Mouse (Mus musculus) adrenal gland, adult 18-20 months (tissue): ENCODE data around the gene Shc1. TPM values are rescaled to one million over a fixed set of nuclear protein-coding genes. Genes with fewer than 3 reads are reported as not detected.

ENCODE experiments used
- DNase-seq, 2 experiments: peaks; one replicate each; pipeline ENCODE4 v3.0.0; 2021 to 2022; ENCODE audit warnings: low spot score in 2 of 2
- total RNA-seq, 2 experiments: library from RNA; stranded (reverse); gene quantifications; 1 replicate in 1 of 2; 2 replicates in 1 of 2; pipeline ENCODE4 v1.2.3; 2021

The Shc1 gene
- total RNA-seq, 2 experiments from 2014 or later = 75.5 to 87.1 TPM

DNA sequence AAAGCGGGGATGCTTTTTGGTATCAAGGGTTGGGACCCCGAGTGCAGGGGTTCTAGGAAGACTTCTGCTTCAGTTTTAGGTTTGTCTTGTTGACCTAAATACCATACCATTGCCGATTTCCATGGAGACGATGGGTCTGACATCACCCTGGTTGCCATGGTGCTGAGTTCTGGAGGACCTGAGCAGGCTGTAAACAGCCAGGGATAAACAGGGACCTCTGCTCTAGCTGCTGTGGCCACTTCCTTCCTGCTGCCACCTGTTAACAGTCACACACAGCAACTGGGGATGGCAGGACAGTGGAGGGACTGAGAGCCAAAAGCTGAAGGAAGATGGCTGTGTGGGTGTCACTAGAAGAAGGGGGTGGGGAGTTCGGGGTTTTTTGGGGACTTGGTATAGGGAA, 19.0 kb downstream of the Shc1 start:
- no peak for DNase-seq

DNA sequence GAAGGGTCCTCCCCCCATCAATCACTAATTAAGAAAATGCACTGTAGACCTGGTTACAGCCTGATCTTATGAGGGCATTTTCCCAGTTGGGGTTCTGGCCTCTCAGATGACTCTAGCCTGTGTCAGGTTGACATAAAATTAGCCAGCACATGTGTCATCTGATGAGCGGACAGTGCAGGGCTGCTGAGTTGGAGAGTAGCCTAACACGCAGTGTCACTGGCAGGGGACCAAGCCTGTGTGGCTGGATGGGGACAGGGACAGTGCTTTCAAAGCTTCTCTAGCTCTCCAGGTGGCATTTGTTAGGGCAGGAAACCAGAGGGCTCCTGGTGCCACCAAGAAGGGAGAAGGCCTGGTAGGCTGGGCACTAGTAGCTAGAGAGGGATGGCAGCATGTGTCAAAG, 22.4 kb downstream of the Shc1 start:
- DNase-seq = peak in 1 of 2 experiments; percentile 42

DNA sequence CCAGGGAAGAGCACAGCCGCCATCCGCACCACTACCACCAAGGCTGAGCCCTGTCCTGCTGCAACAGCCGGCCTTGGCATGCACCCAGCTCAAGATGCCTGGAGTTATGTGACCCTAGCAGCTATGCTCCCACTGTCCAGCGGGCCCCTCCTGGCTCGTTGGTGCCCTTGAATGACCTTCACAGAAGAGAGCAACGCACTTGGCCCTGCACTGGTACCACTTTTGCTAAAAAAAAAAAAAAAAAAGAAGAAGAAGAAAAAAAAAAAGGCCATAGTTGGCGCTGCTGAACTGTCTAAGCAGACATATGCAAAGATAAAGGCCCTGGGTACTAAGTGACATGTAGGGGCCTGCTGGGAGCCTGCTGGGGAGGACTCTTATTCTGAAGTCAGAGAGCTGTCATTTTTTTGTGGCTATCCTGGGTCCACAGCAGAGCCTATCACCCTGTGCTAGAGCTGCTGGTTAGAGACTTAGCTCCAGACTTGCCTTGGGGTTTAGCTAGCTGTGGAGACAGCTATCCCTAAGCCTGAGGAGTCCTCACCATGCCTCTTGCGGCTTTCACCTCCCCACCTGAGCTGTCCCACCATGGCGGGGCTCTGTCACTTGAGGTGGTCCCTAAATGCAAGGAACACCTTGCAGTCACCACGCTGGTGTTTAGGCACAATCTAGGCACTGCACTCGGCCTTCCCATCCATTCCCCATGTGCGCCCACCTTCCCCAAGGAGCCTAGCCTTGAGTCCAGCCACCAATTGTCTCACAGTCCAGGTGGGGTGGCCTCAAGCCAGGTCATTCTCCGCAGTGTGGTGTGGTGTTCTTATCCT, 30.7 kb downstream of the Shc1 start:
- peak; percentile 51 to 53 for DNase-seq

DNA sequence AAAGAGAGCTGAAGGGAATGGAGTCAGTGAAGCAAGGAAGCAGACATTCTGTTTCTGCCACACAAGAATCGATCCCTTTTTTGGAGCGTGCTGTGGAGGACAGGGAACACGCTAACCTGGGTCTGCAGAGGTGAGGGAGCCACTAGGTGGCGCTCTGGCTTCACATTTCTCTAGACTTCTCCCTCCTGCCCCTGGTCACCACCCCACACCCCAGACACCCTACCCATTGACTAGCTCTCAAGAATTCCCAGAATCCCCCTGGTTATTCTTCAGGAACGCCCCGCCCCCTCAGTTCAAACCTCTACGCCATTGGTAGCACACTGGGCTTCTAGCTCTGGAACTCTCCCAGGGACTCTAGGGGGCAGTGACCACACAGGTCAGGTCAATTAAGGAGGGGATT, 31.3 kb downstream of the Shc1 start:
- peak; percentile 73 to 79 for DNase-seq

DNA sequence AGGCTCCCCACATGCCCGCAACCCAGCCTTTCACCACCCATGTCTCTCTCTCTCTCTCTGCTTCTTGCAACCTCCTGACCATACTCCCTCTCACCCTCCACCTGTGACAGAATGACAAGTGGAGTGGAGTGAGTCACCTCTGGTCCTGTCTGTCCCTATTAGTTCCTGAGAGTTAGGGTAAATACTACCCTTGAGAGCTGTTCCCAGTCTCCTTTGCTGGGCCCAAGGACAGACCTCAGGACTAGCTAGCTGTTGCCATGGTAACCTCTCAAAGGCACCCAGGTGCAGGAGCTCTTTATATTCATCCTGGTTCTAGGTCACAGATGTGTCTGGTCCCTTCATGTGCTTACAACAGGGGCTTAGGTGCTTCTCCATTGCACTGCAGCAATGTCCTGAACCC, 33.7 kb downstream of the Shc1 start:
- no peak for DNase-seq

DNA sequence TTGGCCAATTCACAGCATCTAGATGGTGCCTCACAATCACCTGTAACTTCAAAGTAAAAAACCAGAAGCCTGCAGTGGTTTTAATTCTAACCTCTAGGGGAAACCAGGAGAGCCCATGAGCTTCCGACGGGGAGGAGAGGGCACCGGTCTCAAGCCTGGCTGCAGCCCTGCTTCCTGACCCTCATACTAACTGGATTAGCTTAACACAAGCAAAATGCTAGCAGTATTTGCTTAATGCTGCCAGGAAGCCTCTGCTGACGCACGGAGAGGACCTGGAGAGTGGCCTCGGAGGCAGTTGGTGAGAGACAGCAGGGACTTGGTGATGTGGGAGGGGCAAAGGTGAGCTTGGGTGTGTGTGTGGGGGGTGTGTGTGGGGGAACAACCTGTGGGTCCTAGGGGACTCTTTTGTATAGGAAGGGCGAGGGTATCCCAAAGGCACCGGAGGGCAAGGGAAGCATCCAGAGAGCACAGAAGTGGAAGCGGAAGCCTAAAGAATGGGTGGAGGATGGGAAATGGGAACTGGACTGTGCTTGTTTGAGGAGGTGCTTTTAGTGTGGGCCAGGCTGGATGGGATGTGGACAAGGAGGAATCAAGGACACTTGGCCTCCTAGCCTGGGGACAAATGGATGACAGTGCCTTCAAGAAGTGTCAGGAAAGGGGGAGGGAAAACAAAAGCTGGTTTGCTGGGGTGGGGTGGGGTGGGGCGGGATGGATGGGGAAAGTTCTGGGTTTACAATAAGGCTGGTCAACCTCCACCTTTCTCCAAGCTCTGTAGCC, 36.3 kb downstream of the Shc1 start, which contains the start of gene Pmvk:
Gene Pmvk, plus strand, starts transcription at position 141 of the 777 bp plus-strand sequence.
- DNase-seq = no peak

DNA sequence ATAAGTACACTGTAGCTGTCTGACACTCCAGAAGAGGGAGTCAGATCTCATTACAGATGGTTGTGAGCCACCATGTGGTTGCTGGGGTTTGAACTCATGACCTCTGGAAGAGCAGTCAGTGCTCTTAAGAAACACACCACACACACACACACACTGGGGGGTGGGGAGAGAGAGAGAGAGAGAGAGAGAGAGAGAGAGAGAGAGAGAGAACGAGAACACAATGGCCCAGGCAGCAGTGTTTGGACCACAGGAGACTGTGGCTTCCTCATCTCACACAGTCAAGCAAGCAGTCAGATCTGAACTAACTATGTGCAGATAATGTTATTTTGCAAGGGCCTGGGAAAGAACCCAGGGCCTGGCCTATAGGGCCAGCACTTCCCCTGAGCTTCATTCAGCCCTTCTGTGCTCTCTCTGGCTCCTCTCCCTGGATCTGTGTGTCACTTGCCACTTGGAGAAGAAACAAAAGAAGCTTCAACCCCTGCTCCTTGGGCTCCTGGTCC, 37.6 kb downstream of the Shc1 start:
- no peak for DNase-seq

DNA sequence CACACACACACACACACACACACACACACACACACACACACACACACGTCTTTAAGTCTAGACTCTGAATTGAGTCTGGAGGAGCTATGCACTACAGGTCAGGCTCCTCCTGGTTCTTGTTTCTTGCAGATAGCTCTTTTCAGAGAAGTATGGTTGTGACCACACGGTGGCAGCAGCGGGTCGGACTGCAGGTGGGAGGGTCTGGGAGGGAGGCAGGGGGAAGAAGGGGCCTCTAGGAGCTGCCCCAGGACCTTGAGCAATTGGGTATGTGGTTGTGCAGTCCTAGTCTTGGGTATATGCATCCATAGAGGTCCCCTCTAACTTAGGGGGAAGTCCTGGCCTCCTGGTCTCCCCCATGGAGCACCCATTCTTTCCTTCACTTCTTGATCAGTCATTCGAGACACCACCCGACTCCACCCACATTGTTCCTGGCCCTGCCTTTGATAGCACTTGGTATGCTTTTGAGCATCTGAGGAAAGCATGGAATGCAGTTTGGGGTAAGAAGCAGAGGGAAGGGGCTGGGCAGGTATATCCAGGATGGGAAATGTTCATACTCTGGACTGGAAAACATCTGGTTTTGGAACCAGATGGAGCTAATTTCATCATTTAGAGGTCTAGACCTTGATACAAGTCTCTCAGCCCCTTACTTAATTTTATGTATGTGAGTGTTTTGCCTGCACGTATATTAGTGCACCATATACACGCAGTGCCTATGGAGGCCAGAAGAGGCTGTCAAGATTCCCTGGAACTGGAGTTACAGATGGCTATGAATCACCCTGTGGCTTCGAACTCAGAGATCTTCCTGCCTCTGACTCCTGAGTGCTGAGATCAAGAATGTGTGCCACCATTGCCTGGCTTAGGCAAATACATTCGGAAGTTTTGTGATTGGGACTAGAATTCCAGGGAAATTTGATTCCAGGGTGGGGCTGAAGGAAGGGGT, 38.8 kb downstream of the Shc1 start:
- DNase-seq = peak; percentile 68 to 72

DNA sequence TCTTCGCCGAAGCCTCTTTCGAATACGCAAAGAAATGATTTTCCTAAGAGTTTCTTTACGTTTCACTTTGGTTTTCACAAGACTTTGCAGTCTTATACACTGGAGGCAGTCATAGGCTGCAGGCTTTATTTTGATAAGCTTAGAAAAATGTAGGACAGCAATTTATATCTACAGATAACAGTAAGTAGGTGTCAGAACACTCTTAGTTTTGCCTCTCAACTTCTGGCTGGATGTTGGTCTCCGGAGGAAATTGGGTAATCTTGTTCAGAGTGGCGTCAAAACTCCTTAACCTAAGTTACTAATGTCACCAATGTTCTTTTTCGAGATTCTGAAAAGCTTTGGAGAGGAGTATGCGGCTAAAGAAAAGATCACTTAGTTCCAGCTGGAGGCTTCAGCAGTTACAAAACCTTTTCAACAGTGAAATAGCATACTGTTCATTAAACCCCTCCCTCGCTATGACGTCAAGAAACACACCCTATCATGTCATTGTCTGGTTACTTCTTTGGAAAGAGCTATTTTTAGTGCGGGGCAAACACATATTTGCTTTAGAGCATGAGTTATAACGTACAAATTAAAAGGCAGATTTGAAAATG, 40.2 kb downstream of the Shc1 start:
- no peak for DNase-seq

DNA sequence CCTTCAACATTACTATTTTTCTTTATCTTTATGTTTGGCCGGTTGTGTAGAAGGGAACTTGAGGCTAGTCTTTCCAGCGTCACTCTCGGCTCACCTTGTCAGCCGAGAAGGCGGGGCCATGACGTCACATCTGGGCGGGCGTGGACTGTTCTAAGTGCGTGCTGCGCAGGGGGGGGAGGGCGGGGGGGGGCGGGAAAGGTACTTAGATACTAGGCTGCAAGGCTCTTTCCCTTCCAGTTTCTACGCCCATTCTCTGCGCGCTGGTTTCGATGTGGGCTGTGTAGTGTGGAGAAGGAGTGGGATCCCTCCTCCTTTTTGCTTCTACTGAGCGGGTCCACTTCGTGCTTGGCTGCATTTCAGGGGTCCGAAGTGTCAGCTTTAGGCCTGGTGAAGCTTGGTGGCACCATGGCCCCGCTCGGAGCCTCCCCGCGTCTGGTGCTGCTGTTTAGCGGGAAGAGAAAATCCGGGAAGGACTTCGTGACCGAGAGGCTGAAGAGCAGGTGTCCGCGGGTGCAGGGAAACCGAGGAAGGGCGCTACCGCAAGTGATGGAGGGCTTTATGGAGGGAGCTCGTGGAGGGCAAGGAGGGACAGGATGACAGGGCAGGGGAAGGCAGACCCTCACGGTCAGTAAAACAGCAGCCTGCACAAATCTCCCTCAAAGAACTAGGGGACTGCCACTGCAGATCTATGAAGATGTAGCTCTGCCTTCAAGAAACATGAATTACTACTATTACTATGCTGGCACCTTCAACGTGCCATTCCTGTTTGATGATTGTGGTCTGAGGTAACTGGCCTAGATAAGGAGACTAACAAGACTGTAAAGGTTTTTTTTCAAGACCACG, 40.9 kb downstream of the Shc1 start:
- peak; percentile 91 to 93 for DNase-seq

DNA sequence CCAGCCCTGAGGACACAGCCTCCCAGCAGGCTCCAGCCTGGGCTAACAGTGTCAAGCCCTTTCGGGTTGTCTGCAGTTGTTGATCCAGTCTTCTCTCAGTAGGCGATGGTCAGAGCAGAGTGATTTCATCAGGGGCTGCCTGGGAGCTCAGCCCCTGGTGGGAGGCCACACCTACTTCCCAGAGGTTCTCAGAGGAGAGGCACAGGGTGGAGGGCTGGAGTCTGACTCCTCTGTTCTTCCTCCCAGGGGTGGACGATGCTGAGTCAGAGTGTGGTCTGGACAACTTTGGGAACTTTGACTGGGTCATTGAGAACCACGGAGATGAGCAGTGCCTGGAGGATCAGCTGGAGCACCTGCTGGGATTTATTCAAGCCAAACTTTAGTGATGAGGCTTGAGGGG, 50.0 kb downstream of the Shc1 start:
- no peak for DNase-seq

DNA sequence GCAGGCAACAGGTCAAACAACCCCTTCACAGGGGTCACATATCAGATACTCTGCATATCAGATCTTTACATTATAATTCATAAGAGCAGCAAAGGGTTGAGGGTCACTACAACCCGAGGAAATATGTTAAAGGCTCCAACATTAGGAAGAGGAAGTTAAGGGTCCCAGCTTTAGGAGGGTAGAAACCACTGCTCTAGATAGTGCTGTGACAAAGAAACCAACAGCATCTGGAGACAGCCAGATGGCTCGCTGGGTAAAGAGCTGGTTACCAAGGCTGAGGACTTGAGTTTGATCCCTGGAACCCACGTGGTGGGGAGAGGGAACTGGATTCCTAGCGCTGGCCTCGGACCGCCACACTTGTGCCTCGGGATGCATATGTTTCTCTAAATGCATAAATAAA, 54.0 kb downstream of the Shc1 start:
- no peak for DNase-seq

DNA sequence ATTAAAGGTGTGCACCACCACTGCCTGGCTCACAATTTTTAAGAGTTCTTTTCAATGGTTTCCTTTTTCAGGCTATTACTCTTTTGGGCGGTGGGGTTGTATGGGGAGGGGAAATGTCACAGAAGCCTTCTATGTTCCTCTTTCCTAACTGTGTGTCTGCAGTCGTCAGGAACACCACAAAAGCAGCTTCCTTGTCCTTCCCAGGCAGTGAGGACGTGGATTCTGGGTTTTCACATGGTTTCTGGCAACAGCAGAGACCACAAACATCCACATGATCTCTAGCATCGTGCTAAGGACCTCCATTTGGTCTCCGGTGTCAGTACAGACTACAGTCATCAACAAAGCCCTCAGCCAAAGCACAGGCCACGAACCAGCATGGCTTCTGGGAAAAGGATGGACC, 55.6 kb downstream of the Shc1 start:
- no peak for DNase-seq

DNA sequence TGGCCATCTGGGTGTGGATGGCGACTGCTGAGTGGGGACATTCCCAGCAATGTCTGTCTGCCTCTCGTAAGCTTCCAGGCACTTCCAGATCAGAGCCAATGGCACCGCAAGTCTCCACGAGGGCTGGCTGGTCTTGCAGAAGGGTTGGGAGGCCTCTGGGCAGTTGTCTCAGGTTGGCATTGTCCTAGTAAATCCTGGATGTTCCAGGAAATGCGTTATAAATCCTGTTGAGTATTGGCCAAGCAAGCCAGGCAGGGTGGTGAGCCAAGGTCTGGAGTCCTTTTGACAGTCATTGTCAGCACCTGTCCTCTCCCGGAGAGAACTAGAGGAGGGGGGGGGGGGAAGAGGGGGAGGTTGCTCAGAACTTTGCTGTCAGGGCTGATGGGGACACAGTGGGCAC, 60.8 kb downstream of the Shc1 start:
- no peak for DNase-seq

Other genes starting within 250 kb of the Shc1 start
- 10 to 100 TPM; 72.1 to 87.0 TPM for gene Scamp3, start 241.0 kb upstream of the Shc1 start, total RNA-seq
- 10 to 100 TPM; 15.4 to 16.2 TPM for gene Fam189b, start 235.3 kb upstream of the Shc1 start, total RNA-seq
- 10 to 100 TPM; 57.1 to 61.9 TPM for gene Gba, start 215.5 kb upstream of the Shc1 start, total RNA-seq
- 10 to 100 TPM in 1 of 2 experiments, 1 to 10 TPM in 1; 7.9 to 14.5 TPM for gene Thbs3, start 203.3 kb upstream of the Shc1 start, total RNA-seq
- 100 to 1,000 TPM; 141 to 148 TPM for gene Mtx1, start 191.4 kb upstream of the Shc1 start, total RNA-seq
- under 1 TPM; 0.23 to 0.35 TPM for gene Muc1, start 189.4 kb upstream of the Shc1 start, total RNA-seq
- 100 to 1,000 TPM; 108 to 123 TPM for gene Krtcap2, start 172.5 kb upstream of the Shc1 start, total RNA-seq
- gene Trim46, start 172.1 kb upstream of the Shc1 start, total RNA-seq = 1 to 10 TPM; 1.7 to 2.9 TPM
- 100 to 1,000 TPM; 119 to 122 TPM for gene Dpm3, start 159.1 kb upstream of the Shc1 start, total RNA-seq
- 10 to 100 TPM; 40.9 to 52.4 TPM for gene Slc50a1, start 147.9 kb upstream of the Shc1 start, total RNA-seq
- 10 to 100 TPM; 12.2 to 12.6 TPM for gene Efna1, start 137.3 kb upstream of the Shc1 start, total RNA-seq
- gene Efna3, start 95.5 kb upstream of the Shc1 start, total RNA-seq = under 1 TPM in 1 of 2 experiments, not detected in 1; 0.42 TPM
- gene Efna4, start 80.4 kb upstream of the Shc1 start, total RNA-seq = 1 to 10 TPM in 1 of 2 experiments, under 1 TPM in 1; 0.43 to 1.1 TPM
- 10 to 100 TPM; 56.3 to 87.6 TPM for gene Adam15, start 68.4 kb upstream of the Shc1 start, total RNA-seq
- under 1 TPM; 0.80 to 0.93 TPM for gene Dcst2, start 56.5 kb upstream of the Shc1 start, total RNA-seq
- gene Dcst1, start 53.2 kb upstream of the Shc1 start, total RNA-seq = 1 to 10 TPM in 1 of 2 experiments, under 1 TPM in 1; 0.46 to 1.4 TPM
- gene Zbtb7b, start 23.7 kb upstream of the Shc1 start, total RNA-seq = 100 to 1,000 TPM in 1 of 2 experiments, 10 to 100 TPM in 1; 89.7 to 101 TPM
- under 1 TPM in 1 of 2 experiments, not detected in 1; 0.30 TPM for gene Lenep, start 15.7 kb upstream of the Shc1 start, total RNA-seq
- gene Flad1, start 6.6 kb upstream of the Shc1 start, total RNA-seq = 10 to 100 TPM; 28.6 to 37.6 TPM
- gene Cks1b, start 60 bp upstream of the Shc1 start, total RNA-seq = 10 to 100 TPM; 14.3 to 19.6 TPM
- gene Pygo2, start 11.8 kb downstream of the Shc1 start, total RNA-seq = 10 to 100 TPM; 40.7 to 40.9 TPM
- gene Pbxip1, start 18.3 kb downstream of the Shc1 start, total RNA-seq = 10 to 100 TPM; 53.2 to 57.8 TPM
- gene Pmvk, start 36.1 kb downstream of the Shc1 start, total RNA-seq = 10 to 100 TPM; 31.4 to 77.1 TPM
- gene Kcnn3, start 101.7 kb downstream of the Shc1 start, total RNA-seq = 1 to 10 TPM; 2.7 to 3.8 TPM